Mouse (Mus musculus) frontal cortex, postnatal 14 days (tissue): Measurements from ENCODE around the gene Chp2.

Experiments
- DNase-seq, 2 experiments: peaks; one replicate each; pipeline ENCODE4 v3.0.0; 2022; ENCODE audit warnings: low spot score in 2 of 2

The Chp2 gene

GRCm38 (mm10) chr7:122219315-122219801 is at the start of gene Chp2:
Gene Chp2, plus strand, starts transcription at chr7:122219496.
- no peak for DNase-seq

GRCm38 (mm10) chr7:122170705-122171104 is 48.6 kb upstream of the Chp2 start:
- DNase-seq, result no peak

- no peak for DNase-seq
Observed at GRCm38 (mm10) chr7:122171613-122172012, 47.7 kb upstream of the Chp2 start.

- no peak for DNase-seq
Observed at GRCm38 (mm10) chr7:122180720-122181119, 38.6 kb upstream of the Chp2 start.

GRCm38 (mm10) chr7:122184569-122184968 is 34.7 kb upstream of the Chp2 start:
- no peak for DNase-seq

- DNase-seq, result no peak
Observed at GRCm38 (mm10) chr7:122186043-122186442, 33.3 kb upstream of the Chp2 start, which contains the start of gene Ern2. Gene Ern2, minus strand, starts transcription at chr7:122186207.

- peak in 1 of 2 experiments; percentile 26 for DNase-seq
Observed at GRCm38 (mm10) chr7:122189484-122189883, 29.8 kb upstream of the Chp2 start.

GRCm38 (mm10) chr7:122191097-122191496 is 28.2 kb upstream of the Chp2 start:
- DNase-seq, result no peak

- DNase-seq, result no peak
Observed at GRCm38 (mm10) chr7:122193919-122194318, 25.4 kb upstream of the Chp2 start.

GRCm38 (mm10) chr7:122196771-122197170 is 22.5 kb upstream of the Chp2 start:
- DNase-seq, result no peak

- peak in 1 of 2 experiments; percentile 46 for DNase-seq
Observed at GRCm38 (mm10) chr7:122197306-122197705, 22.0 kb upstream of the Chp2 start.

- no peak for DNase-seq
Observed at GRCm38 (mm10) chr7:122199296-122199695, 20.0 kb upstream of the Chp2 start.

- DNase-seq, result no peak
Observed at GRCm38 (mm10) chr7:122203936-122204335, 15.4 kb upstream of the Chp2 start.

- no peak for DNase-seq
Observed at GRCm38 (mm10) chr7:122206121-122206520, 13.2 kb upstream of the Chp2 start.

GRCm38 (mm10) chr7:122208276-122209021 is 10.8 kb upstream of the Chp2 start:
- DNase-seq, result no peak

GRCm38 (mm10) chr7:122226020-122226742 is 6.9 kb downstream of the Chp2 start:
- DNase-seq, result no peak

GRCm38 (mm10) chr7:122226744-122227143 is 7.4 kb downstream of the Chp2 start:
- DNase-seq, result no peak

GRCm38 (mm10) chr7:122229306-122229705 is 10.0 kb downstream of the Chp2 start:
- DNase-seq, result no peak

- no peak for DNase-seq
Observed at GRCm38 (mm10) chr7:122229916-122230315, 10.6 kb downstream of the Chp2 start.

- DNase-seq, result no peak
Observed at GRCm38 (mm10) chr7:122230866-122231265, 11.6 kb downstream of the Chp2 start.

GRCm38 (mm10) chr7:122238939-122239338 is 19.6 kb downstream of the Chp2 start:
- DNase-seq, result no peak

GRCm38 (mm10) chr7:122240413-122241119 is 21.3 kb downstream of the Chp2 start:
- no peak for DNase-seq
